ENCODE assay signal across 19 mouse cellular contexts in the genomic region with DNA sequence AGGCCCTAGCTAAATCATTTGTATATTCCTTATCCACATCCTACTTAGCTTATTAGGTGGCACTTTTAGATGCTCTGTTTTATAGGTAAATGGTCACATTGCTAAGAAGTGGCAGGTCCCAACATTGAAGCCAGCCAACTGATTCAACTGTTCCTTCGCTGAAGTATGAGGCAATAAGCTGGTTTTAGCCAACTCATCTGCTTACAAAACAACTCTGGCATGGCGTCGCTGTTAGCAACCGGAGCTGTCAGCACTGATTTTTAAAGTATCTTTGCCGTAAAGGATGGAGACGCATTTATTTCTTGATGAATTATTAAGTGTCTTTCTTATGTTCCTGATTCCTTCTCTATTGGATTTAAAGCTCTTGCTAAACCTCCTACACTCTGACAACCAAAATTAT.
DNase-seq lines count a peak whose midpoint lies in the region; ATAC-seq lines count a peak whose summit lies in the region.
"Had no signal": no experiment of that assay in that cellular context is flagged by ENCODE, and none has a peak within 500 bp of the region (broad histone marks: within the 10 kb centered on the region; RNA-seq: fewer than 3 reads in every experiment).

No protein-coding gene starts in this region.

- no peak overlapping the region for H3K4me2 ChIP-seq in heart, embryonic 16.5 days (ENCODE audit: low read depth, low read length)
- H3K4me2 ChIP-seq: hindbrain, embryonic 15.5 days; limb, embryonic 13.5 days; liver, embryonic 13.5 days; lung, embryonic 15.5 days had no signal

- no peaks in the 10 kb centered on the region for H3K27me3 ChIP-seq in heart, embryonic 16.5 days (ENCODE audit: control insufficient read depth, insufficient read depth, low read length)
- H3K27me3 ChIP-seq: hindbrain, embryonic 15.5 days; limb, embryonic 13.5 days; liver, embryonic 13.5 days; lung, embryonic 15.5 days had no signal

- H3K9me3 ChIP-seq in heart, embryonic 16.5 days (replicated peaks; ENCODE audit: control insufficient read depth, low read length) = no peaks in the 10 kb centered on the region
- H3K9me3 ChIP-seq: hindbrain, embryonic 15.5 days; limb, embryonic 13.5 days; liver, embryonic 13.5 days; lung, embryonic 15.5 days had no signal

- no peak overlapping the region for H3K4me3 ChIP-seq in heart, embryonic 16.5 days (ENCODE audit: low read length)
- H3K4me3 ChIP-seq: hindbrain, embryonic 15.5 days; limb, embryonic 13.5 days; liver, embryonic 13.5 days; lung, embryonic 15.5 days had no signal

- no peak for ATAC-seq in heart, embryonic 16.5 days (replicated peaks; ENCODE audit: extremely low read depth, insufficient read depth, low FRiP score)
- ATAC-seq: activated CD4-positive, CD25-positive, alpha-beta regulatory T cell, adult 4 months; forebrain, embryonic 14.5 days had no signal

- DNase-seq in heart, adult 11 months = peak; percentile 85
- no peak for DNase-seq in heart, postnatal 14 days
- DNase-seq in heart, postnatal 36 days = no peak
- DNase-seq in 416B (ENCODE audit: low read depth) = peak; percentile 16
- peak; percentile 46 for DNase-seq in adipocyte (ENCODE audit: low spot score)
- no peak for DNase-seq in left cerebral cortex, adult 11 months (ENCODE audit: low spot score)
- no peak for DNase-seq in c-Kit-positive CD71-positive TER-119-positive erythroid progenitor cells, embryonic 14.5 days (ENCODE audit: low spot score)
- DNase-seq: cerebellum, adult 8-10 months; gastrocnemius, postnatal 10 days; kidney, adult 8-10 months; kidney, postnatal 10 days; liver, embryonic 13.5 days; lung, postnatal 4 days had no signal

- intact Hi-C loops in heart, postnatal 14 days (cut with DNase I) = loop anchor here (5.0 kb wide), 1 partner anchor 56 kb away; no protein-coding TSS in a partner anchor
- intact Hi-C loops in heart, postnatal 36 days (cut with DNase I) = no loop called here

- H3K4me1 ChIP-seq in heart, embryonic 16.5 days (ENCODE audit: control insufficient read depth, insufficient read depth, low read length) = peaks cover 9% of the 10 kb centered on the region
- H3K4me1 ChIP-seq: limb, embryonic 13.5 days; liver, embryonic 13.5 days; lung, embryonic 15.5 days had no signal

- 71% methylated on average over 6 of the region's 6 CpGs for WGBS in heart, embryonic 16.5 days

- no peaks in the 10 kb centered on the region for H3K36me3 ChIP-seq in heart, embryonic 16.5 days (ENCODE audit: control insufficient read depth, insufficient read depth)
- H3K36me3 ChIP-seq: hindbrain, embryonic 15.5 days; limb, embryonic 13.5 days; liver, embryonic 13.5 days; lung, embryonic 15.5 days had no signal

- peak overlapping the region; percentile 86; the same call in 1 of the 2 replicates for H3K27ac ChIP-seq in heart, embryonic 16.5 days (ENCODE audit: low read length)
- H3K27ac ChIP-seq: limb, embryonic 13.5 days; liver, embryonic 13.5 days; lung, embryonic 15.5 days had no signal

- H3K9ac ChIP-seq in heart, embryonic 16.5 days (ENCODE audit: low read length) = no peak overlapping the region
- H3K9ac ChIP-seq: hindbrain, embryonic 15.5 days; limb, embryonic 13.5 days; liver, embryonic 13.5 days; lung, embryonic 15.5 days had no signal

Comparison
In these comparisons a context has a peak if more than half of its experiments do, and no peak if none do; other contexts are left out.
1. DNase-seq: peak in heart, adult 11 months (single experiment), 416B (single experiment) and adipocyte (single experiment); none in heart, postnatal 14 days (0 of 2), heart, postnatal 36 days (0 of 2), left cerebral cortex, adult 11 months (single experiment) and c-Kit-positive CD71-positive TER-119-positive erythroid progenitor cells, embryonic 14.5 days (single experiment).